Mouse (Mus musculus): ENCODE data around the gene Zmynd10.

GRCm38 (mm10) chr9:107502131-107502846, 44.8 kb upstream of the Zmynd10 start:
- TF ChIP-seq FLI1 (IDR thresholded peaks at IDR 0.05; ENCODE audit: low read length) (no peak), GATA1 (IDR thresholded peaks at IDR 0.05; ENCODE audit: borderline replicate concordance, low read length) (no peak)

All from megakaryocyte, embryonic 14.5 days (primary cell).